Mouse (Mus musculus) urinary bladder, adult 18-20 months (tissue): ENCODE data around the gene P3h1.
A peak's percentile ranks its signal among the peaks of the same experiment; 100 is the strongest.

Experiments
- DNase-seq, 2 experiments: peaks; one replicate each; pipeline ENCODE4 v3.0.0; 2022; ENCODE audit warnings: low spot score in 2 of 2, mixed read lengths in 2 of 2

The P3h1 gene

DNA sequence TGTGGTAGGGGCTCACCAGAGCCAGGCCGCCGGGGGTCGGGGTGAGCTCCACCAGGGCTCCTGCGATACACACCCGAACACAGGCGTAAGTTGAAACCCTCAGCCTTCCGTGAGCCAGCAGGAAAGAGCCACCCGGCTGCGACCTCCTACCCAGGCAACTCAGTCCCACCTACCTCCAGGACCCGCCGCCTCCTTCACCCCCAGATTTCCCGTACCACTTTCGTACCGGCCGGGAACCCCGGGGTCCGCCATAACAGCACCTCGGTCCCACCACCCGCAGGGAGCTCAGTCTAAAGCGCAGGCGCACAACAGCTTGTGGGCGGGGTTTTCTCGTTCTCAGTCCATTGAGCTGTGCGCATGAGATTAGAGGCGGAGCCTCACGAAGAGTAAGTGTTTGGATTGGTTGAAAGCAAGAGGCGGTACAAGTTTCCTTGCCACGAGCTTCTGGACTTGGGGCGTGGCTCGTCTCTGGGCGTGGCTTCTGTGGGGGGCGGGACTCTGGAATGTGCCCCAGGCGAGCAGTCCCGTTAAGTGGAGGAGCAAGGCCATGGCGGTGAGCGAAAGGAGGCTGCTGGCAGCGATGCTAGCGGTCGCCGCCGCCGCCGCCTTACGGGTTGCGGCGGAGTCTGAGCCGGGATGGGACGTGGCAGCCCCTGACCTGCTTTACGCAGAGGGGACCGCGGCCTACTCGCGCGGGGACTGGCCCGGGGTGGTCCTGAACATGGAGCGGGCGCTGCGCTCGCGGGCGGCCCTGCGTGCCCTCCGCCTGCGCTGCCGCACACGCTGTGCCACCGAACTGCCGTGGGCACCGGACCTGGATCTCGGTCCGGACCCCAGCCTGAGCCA lies at the start of gene P3h1, which contains the start of gene AU022252:
P3h1 (plus strand) TSS at position 506 of the 846 bp plus-strand sequence.
AU022252 (minus strand) TSS at position 303 of the 846 bp plus-strand sequence.
- peak; percentile 97 to 98 for DNase-seq

DNA sequence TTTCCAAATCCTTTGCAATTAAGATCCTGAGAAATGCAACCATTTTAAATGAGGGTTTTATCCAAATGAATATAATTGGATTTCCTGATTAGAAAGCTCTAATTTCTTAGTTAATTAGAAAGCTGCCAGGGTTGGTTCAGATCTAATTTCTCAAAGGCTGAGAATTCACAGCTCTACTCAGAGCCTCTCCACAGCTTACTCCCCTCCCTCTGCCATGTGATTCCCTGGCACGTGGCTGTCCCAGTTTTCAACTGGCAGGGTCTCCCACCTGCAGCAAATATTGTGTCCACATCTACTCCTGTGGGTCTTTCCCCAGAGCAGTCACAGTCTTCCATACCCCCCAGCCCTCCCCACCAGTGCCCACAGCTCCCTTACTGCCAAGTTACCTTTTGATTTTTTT lies 49.2 kb upstream of the P3h1 start:
- no peak for DNase-seq

DNA sequence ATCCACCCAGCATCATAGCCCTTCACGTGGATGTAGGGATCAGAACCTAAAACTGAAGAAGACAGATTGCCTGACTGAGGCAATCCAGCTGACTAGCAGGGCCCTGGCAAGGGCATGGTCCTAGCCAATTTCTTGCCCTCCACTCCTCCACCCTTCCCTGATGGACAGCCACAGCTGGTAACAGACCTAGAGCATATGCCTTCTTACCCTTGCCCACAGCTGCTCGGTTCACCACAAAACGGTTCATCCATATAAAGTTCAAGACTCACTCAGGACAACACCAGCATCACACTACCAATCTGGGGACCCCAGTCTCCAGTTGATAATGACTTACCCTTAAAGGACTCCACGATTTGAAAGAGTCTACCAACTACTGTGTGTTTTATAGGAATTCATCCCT lies 46.9 kb upstream of the P3h1 start:
- no peak for DNase-seq

DNA sequence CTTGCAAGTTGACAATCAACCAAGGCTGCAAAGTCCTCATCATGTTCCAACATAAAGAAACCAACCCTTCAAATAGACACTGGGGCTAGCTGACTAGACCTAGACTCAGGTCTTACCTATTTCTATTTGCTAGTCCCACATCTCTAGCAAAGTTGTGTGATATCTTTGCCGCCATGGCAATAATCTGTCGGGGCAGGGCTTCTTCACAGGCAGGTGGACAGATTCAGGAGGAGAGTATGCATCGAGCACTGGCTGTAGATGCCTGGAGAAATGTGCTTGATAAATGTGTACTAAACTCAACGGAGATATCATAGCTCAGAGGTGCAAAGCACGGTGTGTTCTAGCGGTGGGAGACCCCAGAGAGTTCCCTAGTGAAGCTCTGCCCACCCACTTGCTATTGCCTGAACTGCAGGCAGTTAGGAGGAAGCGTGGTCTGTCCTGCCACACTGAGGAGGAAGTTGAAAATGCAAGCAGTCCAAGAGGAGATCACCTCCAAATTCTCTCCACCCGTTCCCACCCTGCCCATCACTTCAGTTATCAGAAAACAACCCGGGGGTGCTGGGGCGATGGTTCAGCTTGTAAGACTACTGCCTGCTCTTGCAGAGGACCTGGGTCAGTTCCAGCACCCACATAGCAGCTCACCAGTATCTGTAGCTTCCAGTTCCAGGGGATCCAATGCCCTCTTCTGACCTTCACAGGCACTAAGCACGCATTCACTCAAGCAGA lies 44.5 kb upstream of the P3h1 start:
- no peak for DNase-seq

DNA sequence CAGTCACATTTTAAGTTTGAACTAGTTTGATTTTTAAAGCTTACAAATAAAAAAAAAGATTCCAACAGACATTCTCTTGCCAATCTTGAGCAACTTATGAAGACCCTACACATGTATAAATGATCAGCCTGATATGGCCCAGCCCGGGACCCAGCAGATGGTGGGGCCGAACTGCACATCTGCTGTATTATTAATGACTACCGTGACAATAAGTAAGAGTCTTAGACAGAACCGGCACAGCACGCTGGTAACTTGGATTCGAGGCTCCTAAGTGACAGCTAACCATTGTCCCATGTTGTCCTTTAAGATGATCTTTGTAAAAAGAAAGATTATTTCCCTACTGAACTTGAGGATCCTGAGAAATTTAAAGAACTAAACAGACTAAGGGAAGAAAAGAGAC lies 43.3 kb upstream of the P3h1 start:
- DNase-seq: no peak

DNA sequence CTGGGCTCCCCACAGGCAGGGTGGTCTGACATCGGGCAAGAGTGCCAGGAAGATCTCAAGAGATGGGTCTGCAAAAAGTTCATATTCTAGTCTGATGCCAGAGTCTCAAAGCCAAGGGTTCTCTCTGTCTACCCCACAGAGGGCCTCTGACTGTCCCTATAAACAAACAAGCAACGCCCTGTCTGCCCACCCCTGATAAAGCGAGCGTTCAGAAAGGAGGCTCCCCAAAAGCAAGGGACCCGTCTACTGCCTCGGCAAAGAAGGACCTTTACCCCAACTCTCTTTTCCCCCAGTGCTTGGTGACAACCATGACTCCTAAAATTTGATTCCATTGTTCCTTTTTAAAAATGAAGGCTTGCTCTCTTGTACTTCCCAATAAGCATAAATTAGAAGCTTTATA lies 42.9 kb upstream of the P3h1 start, which contains the start of gene Ermap:
Ermap (minus strand) TSS at position 148 of the 400 bp plus-strand sequence.
- no peak for DNase-seq

DNA sequence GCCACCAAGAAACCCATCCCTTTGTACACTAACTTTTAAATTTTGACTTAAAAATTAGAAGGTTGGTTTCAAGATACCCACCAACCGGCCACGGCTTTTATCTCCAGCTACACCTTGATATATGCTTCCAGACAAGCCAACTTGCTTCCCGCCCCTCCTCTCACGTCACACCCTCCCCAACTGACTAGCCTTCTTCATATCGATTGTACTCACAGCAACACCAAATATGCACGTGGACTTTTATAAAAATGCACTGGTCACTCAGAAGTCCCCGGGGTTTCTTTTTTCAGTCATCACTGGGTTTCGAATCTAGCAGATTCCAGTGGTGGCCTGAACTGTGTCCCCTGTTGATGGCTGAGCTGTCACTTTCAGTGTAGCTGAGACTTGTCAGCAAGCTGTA lies 42.1 kb upstream of the P3h1 start:
- no peak for DNase-seq

DNA sequence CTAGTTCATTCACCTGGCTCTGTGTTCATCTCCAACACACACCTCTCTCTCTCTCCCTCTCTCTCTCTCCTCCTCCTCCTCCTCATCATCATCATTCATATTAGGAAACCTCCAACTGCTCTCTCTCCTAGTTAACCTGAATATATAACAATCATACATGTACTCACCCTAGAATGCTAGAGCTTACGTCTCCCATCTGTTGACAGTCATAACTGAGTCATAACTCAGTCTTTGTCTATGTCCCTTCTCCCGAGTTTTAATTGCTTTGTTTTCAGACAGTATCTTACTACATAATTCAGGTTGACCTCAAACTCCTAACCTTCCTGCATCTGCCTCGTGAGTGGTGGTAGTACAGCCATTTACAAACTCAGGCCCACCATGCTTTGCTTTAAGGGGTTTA lies 41.4 kb upstream of the P3h1 start:
- DNase-seq: no peak

DNA sequence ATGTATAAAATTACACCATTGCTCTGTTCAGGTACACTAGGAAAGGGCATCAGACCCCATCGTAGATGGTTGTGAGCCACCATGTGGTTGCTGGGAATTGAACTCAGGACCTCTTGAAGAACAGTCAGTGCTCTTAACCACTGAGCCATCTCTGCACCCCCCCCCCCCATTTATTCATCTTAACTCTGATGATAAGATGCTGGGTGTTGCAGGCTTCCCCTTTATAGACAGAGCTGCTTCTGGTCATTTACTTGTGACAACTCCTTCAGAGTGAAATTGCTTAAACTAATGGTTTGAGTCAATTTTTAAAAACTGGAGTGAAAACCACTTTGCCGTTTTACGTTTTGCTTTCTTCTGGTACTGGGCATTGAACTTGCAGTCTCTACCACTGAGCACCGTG lies 40.0 kb upstream of the P3h1 start:
- DNase-seq: no peak

DNA sequence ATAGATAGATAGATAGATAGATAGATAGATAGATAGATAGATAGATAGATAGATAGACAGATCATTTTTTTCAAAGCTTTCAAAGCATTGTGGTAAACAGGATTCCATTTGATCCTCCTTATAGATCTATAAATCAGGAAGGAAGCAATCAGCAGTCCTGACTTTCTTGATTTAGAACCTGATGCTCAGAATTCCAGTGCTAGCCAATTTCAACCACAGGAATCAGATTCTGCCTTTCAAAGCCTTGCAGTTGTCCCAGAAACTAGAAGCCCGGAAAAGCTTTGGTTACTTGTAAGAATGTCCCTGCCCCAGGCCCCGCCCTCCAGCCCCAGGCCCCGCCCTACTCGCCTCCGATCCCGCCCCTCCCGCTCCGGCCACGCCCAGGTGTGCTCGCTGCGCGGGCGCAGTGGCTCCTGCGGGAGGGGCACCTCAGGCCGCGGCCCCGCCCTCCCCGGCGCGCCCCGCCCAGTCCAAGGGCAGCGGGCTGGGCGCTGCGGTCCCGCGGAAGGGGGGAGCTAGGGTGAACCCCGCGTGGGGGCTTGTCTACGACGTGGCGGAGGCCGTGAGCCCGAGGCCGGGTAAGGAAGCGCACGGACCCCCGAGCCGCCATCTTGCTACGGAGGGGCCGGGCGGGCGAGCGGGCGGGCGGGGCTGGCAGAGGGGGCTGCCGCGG lies 37.7 kb upstream of the P3h1 start, which contains the start of gene Svbp:
Svbp (plus strand) TSS at position 398 of the 673 bp plus-strand sequence.
- peak; percentile 78 to 80 for DNase-seq

DNA sequence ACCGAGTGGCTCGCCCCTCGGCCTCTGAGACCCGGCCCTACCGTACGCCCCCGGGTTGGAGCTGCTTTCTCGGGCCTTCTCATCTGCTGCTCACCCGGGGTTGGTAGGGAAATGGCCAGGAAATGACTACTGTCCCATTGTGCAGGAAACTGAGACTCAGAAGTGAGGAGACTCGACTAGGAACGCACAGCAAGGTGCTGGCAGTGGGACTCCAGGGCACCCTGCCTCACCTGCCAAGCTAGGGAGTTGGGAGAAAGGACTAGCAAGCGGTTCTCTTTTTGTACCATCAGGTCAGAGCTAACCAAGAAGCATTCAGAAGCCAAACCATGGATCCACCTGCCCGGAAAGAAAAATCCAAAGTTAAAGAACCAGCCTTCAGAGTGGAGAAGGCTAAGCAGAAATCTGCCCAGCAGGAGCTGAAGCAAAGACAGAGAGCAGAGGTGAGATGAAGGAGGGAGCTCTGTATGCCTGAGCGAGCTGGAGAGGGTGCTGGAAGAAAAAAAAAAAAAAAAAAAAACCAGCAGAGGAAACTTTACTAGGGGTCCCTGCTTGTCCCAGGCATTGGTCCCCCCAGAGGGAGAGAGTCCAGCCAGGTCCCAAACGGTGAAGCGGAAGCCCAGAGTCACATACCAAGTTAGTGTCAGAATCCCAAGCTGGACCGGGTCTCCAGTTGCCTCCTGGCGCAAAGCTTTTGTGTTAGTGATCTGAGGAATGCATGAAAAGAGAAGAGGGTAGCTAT lies 37.0 kb upstream of the P3h1 start:
- no peak for DNase-seq

DNA sequence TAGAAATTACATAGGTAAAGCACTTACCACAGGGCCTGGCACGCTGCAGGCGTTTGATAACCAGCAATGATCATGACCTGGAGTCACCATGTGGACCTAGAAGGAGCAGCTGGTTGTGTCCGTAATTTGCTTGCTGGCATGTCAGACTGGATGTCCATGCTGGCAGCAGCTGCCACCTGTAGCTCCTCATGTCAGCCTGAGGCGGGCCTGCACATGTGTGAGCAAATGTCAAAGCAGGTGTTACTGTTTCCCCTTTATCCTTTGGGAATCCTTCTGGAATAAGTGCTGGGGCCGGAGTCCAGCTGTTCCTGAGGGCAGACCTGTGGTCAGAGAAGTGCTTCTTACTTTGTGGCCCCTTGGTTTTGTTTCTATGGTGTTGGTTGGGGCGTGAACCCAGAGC lies 34.6 kb upstream of the P3h1 start:
- DNase-seq: no peak

DNA sequence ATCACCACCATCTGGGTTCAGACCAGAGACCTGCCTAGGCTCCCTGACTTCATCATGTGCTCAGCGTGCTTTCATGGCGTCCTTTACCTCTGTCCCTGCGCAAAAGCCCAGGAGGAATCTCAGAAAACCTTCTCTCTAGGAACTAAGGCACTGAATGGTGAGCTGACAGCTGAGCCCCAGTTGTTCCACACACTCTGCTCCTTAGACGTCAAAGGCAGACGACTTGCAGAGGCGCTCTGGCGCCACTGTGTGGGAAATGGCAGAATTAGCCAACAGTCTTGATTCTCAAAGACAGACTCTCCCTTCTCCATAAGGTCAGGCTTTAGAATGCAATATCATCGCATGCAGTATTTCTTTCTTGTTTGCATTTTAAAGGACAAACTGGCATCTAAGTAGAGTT lies 28.0 kb upstream of the P3h1 start:
- DNase-seq: peak; percentile 4 to 14

DNA sequence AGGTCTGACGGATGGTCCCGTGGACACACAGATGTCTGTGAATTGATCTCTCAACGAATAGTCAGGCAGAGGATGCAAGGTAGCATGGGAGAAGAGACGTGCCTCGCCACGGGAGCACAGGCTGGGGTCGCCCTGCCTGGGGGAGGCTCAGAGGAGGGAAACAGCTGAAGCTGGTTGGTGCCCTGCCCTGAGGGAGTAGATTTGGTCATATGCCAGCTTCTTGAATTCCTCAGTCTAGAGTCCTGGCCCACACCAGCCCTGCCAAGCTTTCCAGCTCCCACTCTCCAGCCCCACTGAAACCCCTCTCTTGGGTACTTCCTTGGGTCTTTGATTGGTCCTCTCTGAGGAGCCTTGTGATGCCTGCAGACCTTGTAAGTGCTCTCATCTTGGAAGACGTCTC lies 16.0 kb upstream of the P3h1 start:
- DNase-seq: no peak

DNA sequence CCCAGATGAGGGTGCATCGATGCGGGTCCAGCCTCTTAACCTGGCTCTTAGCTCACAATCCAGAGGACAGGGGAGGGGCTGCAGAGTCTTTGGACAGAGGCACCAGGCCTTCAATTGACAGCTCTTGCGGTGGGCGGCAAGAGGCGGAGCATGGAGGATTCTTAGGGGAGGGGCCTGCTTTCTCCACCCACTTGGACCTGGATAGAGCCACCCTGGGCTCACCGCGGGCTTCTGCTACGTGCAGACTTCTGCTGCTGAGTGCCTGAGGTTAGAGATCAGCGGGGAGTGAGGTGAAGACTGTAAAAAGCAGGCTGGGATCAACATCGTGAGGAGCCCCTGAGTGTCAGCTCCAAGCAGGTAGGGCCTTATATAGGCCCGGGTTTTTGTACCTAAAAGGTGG lies 14.5 kb upstream of the P3h1 start, which contains the start of gene Tmem269:
Tmem269 (minus strand) TSS at position 49 of the 400 bp plus-strand sequence.
- no peak for DNase-seq

DNA sequence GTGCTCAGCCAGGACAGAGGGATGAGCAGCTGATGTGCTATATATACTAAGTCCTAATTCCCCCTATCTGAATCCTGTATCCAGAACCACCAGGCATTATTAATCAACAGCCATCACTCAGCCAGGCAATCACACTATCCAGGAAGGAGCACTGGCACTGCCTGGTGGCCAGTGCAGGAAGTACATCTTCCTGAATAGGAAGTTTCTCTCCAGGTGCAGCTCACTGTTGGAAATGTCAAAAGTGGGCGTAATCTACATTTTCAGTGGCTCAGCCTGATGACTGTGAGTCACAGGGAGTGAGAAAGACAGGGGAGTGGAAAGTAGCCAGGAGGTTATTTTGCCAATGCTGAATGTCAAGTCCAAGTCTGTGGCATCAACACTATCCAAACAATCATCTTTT lies 9.0 kb upstream of the P3h1 start:
- DNase-seq: no peak

DNA sequence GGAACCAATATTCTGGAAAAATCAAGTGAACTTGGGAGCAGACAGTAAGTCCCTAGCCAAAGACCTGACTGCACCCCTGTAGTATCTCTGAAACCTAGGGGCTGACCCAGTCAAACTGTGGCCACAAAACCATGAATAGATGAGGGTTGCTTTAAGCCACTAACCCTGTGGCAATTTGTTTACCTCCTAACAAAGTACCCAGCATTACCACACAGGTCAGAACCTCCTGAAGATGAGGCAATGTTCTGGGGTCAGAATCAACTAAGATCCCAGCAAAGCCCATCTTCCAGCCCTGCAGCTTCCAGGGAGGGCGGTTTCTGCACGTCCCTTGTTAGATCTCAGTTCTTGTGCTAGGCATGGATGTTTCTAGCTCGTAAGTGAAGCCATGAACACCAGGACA lies 8.2 kb upstream of the P3h1 start:
- DNase-seq: no peak

DNA sequence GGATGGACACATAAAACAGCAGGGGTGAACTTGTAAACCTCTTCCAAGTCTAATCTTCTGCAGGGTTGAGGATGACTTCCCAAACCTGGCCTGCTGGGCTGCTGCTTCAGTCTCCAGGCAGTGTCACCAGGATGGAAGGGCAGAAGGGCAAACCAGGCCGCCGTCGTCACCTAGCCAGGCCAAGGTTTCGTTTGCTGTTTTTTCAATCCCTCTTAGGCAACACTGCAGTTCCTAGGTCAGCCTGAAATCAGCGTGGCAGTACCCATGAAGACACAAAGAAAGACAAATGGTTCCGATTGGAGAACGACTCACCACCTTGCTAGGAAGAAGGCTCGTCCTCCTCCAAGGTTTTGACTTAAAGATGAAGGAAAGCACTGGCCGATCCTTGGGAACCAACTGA lies 7.0 kb upstream of the P3h1 start:
- no peak for DNase-seq

DNA sequence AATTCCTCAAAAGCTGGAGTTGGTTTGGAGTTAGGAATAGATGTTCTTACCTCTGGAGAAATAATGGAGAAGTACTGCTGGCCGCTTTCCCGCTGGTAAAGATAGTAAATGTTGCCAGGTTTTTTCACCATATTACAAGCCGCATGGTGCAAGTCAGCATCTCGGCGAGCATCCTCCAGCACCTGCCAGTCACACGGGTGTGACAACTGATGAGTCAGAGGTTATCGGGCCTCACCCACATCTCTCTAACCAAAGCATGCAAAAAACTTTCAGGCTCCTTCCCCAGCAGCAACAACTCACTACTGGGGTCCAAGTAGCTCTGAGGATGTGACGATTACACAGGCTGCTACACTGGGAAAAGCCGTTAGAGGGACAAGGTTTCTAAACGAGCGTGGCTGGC lies 6.0 kb upstream of the P3h1 start:
- DNase-seq: no peak

DNA sequence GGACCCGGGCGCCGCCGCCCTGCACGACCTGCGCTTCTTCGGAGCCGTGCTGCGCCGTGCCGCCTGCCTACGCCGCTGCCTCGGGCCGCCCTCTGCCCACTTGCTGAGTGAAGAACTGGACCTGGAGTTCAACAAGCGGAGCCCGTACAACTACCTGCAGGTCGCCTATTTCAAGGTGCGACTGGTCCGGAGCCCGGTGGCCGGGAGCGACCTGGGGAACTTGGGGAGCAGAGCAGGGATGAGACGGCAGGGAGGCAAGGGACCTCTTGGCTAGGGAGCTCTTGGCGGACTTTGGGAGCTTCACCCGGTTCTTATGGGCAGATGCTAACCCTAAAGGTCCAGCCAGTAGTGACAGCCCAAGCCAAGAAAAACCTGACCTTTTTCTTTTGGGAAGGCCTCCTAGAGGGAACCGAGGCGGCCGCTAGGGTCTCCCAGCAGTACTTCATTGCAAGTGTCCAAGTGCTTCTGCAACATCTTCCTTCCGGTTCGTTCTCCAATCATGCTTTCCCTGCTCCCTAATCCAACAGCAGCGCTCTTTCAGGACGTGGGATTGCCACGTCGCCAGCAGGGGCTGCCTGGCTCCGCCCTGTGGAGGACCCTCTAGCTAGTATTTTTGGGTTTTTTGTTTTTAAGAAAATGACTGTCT lies 664 bp downstream of the P3h1 start:
- peak in 1 of 2 experiments; percentile 33 for DNase-seq

DNA sequence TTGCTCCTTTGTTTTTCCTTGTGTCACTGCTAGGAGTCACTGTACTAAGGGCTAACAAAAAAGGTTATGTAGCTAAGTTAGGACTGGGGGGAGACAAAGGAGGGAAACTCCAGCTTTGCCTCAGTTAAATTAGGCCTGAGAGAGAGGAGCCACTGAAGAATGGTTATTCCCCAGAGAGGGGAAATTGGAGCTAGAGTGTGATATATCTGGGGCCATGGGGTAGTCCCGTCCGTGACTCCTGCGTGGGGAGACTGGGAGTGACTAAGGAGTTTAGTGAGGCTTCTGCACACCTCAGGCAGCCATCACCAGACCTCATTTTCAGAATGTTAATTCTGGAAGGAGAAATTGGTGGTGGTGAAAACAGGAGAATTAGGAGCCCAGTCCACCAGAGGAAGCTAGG lies 1.6 kb downstream of the P3h1 start:
- DNase-seq: no peak
